Mouse (Mus musculus) heart, postnatal 14 days (tissue): ENCODE results near the gene Med16. TPM values are rescaled to one million over a fixed set of nuclear protein-coding genes. Genes with fewer than 3 reads are reported as not detected.

Experiments used
- DNase-seq, 2 experiments: peaks; one replicate each; pipeline ENCODE4 v3.0.0; 2021 to 2022
- intact Hi-C: fragments of 180-260 bp; cut with DNase I; formaldehyde crosslinking; loops from one replicate; pipeline ENCODE4 v1.15.1; 2025
- microRNA-seq, 2 experiments: library from miRNA; unstranded; fragments of <30 nt; microRNA quantifications; one replicate each; pipeline ENCODE4 v1.2.0; 2021 to 2022
- total RNA-seq, 2 experiments: library from RNA; stranded (reverse); gene quantifications; 2 replicates each; pipeline ENCODE4 v1.2.3; 2021

The Med16 gene
- total RNA-seq, 2 experiments from 2014 or later: 48.3 to 51.5 TPM

DNA sequence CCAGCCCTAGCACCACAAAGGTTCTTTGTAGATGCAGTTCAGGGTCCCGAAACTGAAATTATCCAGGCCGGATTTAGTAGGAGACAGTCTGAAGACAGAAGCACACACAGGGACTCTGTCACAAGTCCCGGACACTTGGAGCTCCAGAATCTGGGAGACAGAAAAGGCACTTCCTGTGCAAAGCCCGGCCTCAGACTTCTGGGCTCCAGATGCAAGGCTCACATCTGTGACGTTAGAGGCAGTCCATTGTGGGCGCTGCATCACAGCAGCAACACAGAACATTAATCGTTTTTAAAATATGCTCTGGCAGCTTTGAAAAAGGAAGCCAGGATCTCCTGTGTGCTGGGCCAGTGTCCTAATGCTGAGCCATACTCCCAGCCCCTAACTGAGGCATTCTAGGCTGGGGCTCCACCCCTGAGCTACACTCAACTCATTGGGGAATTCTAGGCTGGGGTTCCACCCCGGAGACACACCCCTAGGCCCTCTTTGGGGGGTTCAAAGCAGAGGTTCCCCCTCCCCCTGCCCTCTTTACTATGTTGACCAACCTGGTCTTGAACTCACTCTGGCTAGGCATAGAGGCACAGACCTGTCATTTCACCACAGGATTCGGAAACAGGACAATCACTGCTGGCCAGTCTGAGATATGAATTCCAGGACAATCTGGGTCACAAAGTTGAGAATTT lies 56.5 kb downstream of the Med16 start:
- intact Hi-C loops: no loop called here
- DNase-seq: peak; percentile 51 to 63

GRCm38 (mm10) chr10:79851653-79852052 lies 57.1 kb downstream of the Med16 start:
- no peak for DNase-seq
- intact Hi-C loops: no loop called here

GRCm38 (mm10) chr10:79849941-79850628 lies 58.6 kb downstream of the Med16 start:
- intact Hi-C loops: no loop called here
- no peak for DNase-seq

DNA sequence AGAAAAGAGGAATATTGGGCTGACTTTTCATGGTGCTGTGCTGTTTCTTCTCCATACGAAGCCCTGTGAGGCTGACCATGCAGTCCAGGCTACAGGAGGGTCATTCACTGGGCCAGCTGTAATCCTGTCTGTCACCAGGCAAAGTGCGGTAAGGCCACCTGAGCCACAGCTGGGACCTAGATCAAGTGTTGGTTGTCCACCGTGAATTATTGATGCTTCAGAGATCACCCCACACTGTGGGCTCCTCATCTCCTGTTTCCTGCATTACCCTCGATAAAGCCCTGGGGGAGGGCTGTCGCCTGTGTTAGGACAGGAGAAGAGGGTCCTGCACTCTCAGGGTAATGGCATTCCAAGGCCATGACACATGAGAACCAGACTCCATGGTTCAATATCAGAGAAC lies 62.2 kb downstream of the Med16 start:
- intact Hi-C loops: no loop called here
- DNase-seq: no peak

Small RNA genes lying within 50 kb of the gene (microRNA-seq; reads per million reads assigned to microRNA genes)
- gene Mir6910: 0 reads per million in 2 experiments

Other genes starting within 250 kb of the Med16 start
- under 1 TPM in 1 of 2 experiments, not detected in 1; 0.37 TPM for gene Madcam1, start 244.4 kb downstream of the Med16 start, total RNA-seq
- gene Tpgs1, start 239.6 kb downstream of the Med16 start, total RNA-seq: 10 to 100 TPM; 21.7 to 23.0 TPM
- 100 to 1,000 TPM; 158 to 159 TPM for gene Cdc34, start 226.7 kb downstream of the Med16 start, total RNA-seq
- 1 to 10 TPM; 4.5 to 5.4 TPM for gene Gzmm, start 219.9 kb downstream of the Med16 start, total RNA-seq
- 1,000 to 10,000 TPM; 1,285 to 1,330 TPM for gene Bsg, start 204.4 kb downstream of the Med16 start, total RNA-seq
- 10 to 100 TPM; 35.7 to 38.7 TPM for gene Hcn2, start 192.3 kb downstream of the Med16 start, total RNA-seq
- 10 to 100 TPM; 45.3 to 46.8 TPM for gene Polrmt, start 162.3 kb downstream of the Med16 start, total RNA-seq
- not detected for gene Fgf22, start 153.8 kb downstream of the Med16 start, total RNA-seq
- gene Rnf126, start 142.0 kb downstream of the Med16 start, total RNA-seq: 10 to 100 TPM; 25.9 to 26.7 TPM
- gene Fstl3, start 131.7 kb downstream of the Med16 start, total RNA-seq: 1 to 10 TPM; 2.8 to 3.4 TPM
- under 1 TPM in 1 of 2 experiments, not detected in 1; 0.51 TPM for gene Prss57, start 118.0 kb downstream of the Med16 start, total RNA-seq
- 10 to 100 TPM; 71.8 to 86.5 TPM for gene Palm, start 115.4 kb downstream of the Med16 start, total RNA-seq
- gene Misp, start 87.9 kb downstream of the Med16 start, total RNA-seq: under 1 TPM; 0.26 to 0.54 TPM
- 10 to 100 TPM; 82.2 TPM for gene Ptbp1, start 54.5 kb downstream of the Med16 start, total RNA-seq
- gene Prtn3, start 34.4 kb downstream of the Med16 start, total RNA-seq: under 1 TPM in 1 of 2 experiments, not detected in 1; 0.29 TPM
- under 1 TPM; 0.20 to 0.29 TPM for gene Plppr3, start 34.3 kb downstream of the Med16 start, total RNA-seq
- gene Elane, start 22.7 kb downstream of the Med16 start, total RNA-seq: not detected
- gene Cfd, start 18.1 kb downstream of the Med16 start, total RNA-seq: 10 to 100 TPM; 14.2 to 77.3 TPM
- not detected for gene Gm26602, start 1.9 kb upstream of the Med16 start, total RNA-seq
- gene Kiss1r, start 8.0 kb upstream of the Med16 start, total RNA-seq: under 1 TPM; 0.41 to 0.43 TPM
- 10 to 100 TPM; 81.8 to 93.4 TPM for gene R3hdm4, start 12.3 kb upstream of the Med16 start, total RNA-seq
- gene Arid3a, start 18.1 kb upstream of the Med16 start, total RNA-seq: 1 to 10 TPM; 2.2 to 2.6 TPM
- gene Wdr18, start 51.2 kb upstream of the Med16 start, total RNA-seq: 10 to 100 TPM; 21.7 to 24.0 TPM
- gene Grin3b, start 61.8 kb upstream of the Med16 start, total RNA-seq: under 1 TPM; 0.10 to 0.19 TPM
- 100 to 1,000 TPM; 124 to 125 TPM for gene Tmem259, start 75.4 kb upstream of the Med16 start, total RNA-seq
- gene Cnn2, start 79.7 kb upstream of the Med16 start, total RNA-seq: 10 to 100 TPM; 36.2 to 45.9 TPM
- gene Abca7, start 87.6 kb upstream of the Med16 start, total RNA-seq: 1 to 10 TPM; 7.0 to 8.5 TPM
- 10 to 100 TPM in 1 of 2 experiments, 1 to 10 TPM in 1; 4.9 to 11.3 TPM for gene Arhgap45, start 107.7 kb upstream of the Med16 start, total RNA-seq
- 10 to 100 TPM; 68.6 to 73.5 TPM for gene Polr2e, start 130.9 kb upstream of the Med16 start, total RNA-seq
- 100 to 1,000 TPM; 636 to 681 TPM for gene Gpx4, start 138.2 kb upstream of the Med16 start, total RNA-seq
- gene Sbno2, start 196.6 kb upstream of the Med16 start, total RNA-seq: 10 to 100 TPM; 13.5 to 14.0 TPM
- 100 to 1,000 TPM; 105 to 118 TPM for gene Stk11, start 206.9 kb upstream of the Med16 start, total RNA-seq
- 1,000 to 10,000 TPM; 1,168 to 1,183 TPM for gene Atp5d, start 229.7 kb upstream of the Med16 start, total RNA-seq
- gene Cbarp, start 231.9 kb upstream of the Med16 start, total RNA-seq: 1 to 10 TPM; 3.0 to 3.3 TPM
- 100 to 1,000 TPM; 158 to 178 TPM for gene Midn, start 239.3 kb upstream of the Med16 start, total RNA-seq